Mouse (Mus musculus) megakaryocyte-erythroid progenitor cell, adult 5-6 weeks (primary cell): ENCODE results near the gene Pex16. TPM values are rescaled to one million over a fixed set of nuclear protein-coding genes. Genes with fewer than 3 reads are reported as not detected.

Experiments used
- ATAC-seq: replicated peaks from 2 replicates; pipeline ENCODE4 v1.8.0; 2016; ENCODE audit warnings: mild to moderate bottlenecking, inconsistent platforms; ENCODE audit not compliant: severe bottlenecking, poor library complexity, low FRiP score, low TSS enrichment
- total RNA-seq, 2 experiments: library from RNA; stranded (forward) in 1 of 2; stranded (reverse) in 1 of 2; fragments of 200-1000, 215-1000 nt in 1 of 2; fragments of >200 nt in 1 of 2; fragmentation: Nextera tagmentation in 1 of 2; gene quantifications; 2 replicates each; pipeline ENCODE4 v1.2.3; 2014 to 2017

Pex16 gene
- total RNA-seq, 2 experiments from 2014 or later = 17.2 to 25.7 TPM

- no peak for ATAC-seq
Measured at GRCm38 (mm10) chr2:92365568-92365967, 8.9 kb upstream of the Pex16 start.

- no peak for ATAC-seq
Measured at GRCm38 (mm10) chr2:92367383-92368029, 7.0 kb upstream of the Pex16 start.

GRCm38 (mm10) chr2:92370375-92370774 is 4.1 kb upstream of the Pex16 start:
- no peak for ATAC-seq

GRCm38 (mm10) chr2:92370821-92371805 is 3.4 kb upstream of the Pex16 start:
- ATAC-seq = no peak

GRCm38 (mm10) chr2:92371971-92372690 is 2.3 kb upstream of the Pex16 start:
- ATAC-seq = no peak

- ATAC-seq = no peak
Measured at GRCm38 (mm10) chr2:92372767-92373436, 1.6 kb upstream of the Pex16 start.

GRCm38 (mm10) chr2:92373437-92373813 is 1.1 kb upstream of the Pex16 start:
- no peak for ATAC-seq

- ATAC-seq = peak; percentile 92
Measured at GRCm38 (mm10) chr2:92375099-92375623, 685 bp downstream of the Pex16 start.

GRCm38 (mm10) chr2:92375788-92376187 is 1.3 kb downstream of the Pex16 start:
- ATAC-seq = no peak

GRCm38 (mm10) chr2:92376300-92376699 is 1.8 kb downstream of the Pex16 start:
- ATAC-seq = 0 out of 2 replicates have a peak, but pooled peaks have one; percentile 8

- no peak for ATAC-seq
Measured at GRCm38 (mm10) chr2:92377320-92377719, 2.8 kb downstream of the Pex16 start.

GRCm38 (mm10) chr2:92379783-92380494 is 5.5 kb downstream of the Pex16 start:
- ATAC-seq = no peak

- ATAC-seq = 0 out of 2 replicates have a peak, but pooled peaks have one; percentile 15
Measured at GRCm38 (mm10) chr2:92380495-92381050, 6.1 kb downstream of the Pex16 start.

GRCm38 (mm10) chr2:92381161-92381560 is 6.7 kb downstream of the Pex16 start:
- ATAC-seq = no peak

- no peak for ATAC-seq
Measured at GRCm38 (mm10) chr2:92381901-92382588, 7.6 kb downstream of the Pex16 start, which contains the start of gene 1700029I15Rik. 1700029I15Rik (plus strand) TSS chr2:92382538.

GRCm38 (mm10) chr2:92382759-92383158 is 8.3 kb downstream of the Pex16 start:
- ATAC-seq = no peak

- no peak for ATAC-seq
Measured at GRCm38 (mm10) chr2:92384101-92384500, 9.6 kb downstream of the Pex16 start.
